Mouse (Mus musculus) lung, adult 18-20 months (tissue): Measurements from ENCODE around the gene Olfr1057.
"Not testable (repeated sequence)": the region's sequence is repeated elsewhere in the genome, so short reads cannot be mapped to it uniquely, and the experiment has no call there.

ENCODE experiments used
- DNase-seq, 2 experiments: peaks; one replicate each; pipeline ENCODE4 v3.0.0; 2022; ENCODE audit warnings: mixed read lengths in 2 of 2

The Olfr1057 gene

DNA sequence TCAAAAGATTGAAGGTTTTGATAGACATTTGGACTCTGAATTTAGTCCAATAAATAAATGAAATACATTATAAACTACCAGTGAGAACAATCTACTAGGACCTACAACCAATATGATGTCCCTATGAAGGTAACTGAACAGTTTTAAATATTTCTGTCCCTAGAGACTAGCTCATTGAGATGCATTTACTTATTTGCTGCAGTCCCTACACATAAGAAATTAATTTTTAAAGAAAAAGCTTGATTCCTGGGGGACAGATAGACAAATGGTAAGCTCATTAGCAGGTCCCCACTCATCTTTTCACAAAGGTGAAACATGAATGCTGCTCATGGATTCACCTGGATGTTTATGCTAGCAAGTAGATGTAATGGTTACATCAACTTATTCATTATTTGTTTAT lies at the start of gene Olfr1057:
Olfr1057 (minus strand) TSS at position 101 of the 400 bp plus-strand sequence.
- DNase-seq: no peak

DNA sequence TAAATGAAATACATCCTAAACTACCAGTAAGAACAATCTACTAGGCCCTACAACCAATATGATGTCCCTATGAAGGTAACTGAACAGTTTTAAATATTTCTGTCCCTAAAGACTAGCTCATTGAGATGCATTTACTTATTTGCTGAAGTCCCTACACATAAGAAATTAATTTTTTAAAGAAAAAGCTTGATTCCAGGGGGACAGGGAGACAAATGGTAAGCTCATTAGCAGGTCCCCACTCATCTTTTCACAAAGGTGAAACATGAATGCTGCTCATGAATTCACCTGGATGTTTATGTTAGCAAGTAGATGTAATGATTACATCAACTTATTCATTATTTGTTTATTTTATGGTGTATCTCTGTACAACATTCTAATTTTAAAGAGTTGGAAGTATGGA lies 48.5 kb upstream of the Olfr1057 start, which contains the start of gene Olfr1062:
Olfr1062 (minus strand) TSS at position 101 of the 400 bp plus-strand sequence.
- not testable (repeated sequence) for DNase-seq

DNA sequence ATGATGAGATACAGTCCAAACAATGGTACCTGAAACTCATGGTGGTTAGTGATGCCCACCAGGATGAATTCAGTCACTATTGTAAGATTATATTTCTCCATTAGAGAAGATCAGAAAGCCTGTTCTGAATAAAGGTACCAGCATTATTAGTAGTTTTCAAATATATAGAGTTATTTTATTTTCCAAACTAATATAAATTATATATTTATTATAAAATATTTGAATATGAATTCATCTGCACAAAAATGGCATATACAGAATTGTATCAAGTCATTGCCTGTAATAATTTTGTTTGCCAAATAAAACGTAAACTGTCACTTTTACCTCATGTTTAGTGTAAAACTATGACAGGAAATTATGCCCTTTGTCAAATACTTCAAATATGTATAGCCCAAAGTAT lies 35.8 kb upstream of the Olfr1057 start, which contains the start of gene Olfr1061:
Olfr1061 (minus strand) TSS at position 101 of the 400 bp plus-strand sequence.
- no peak for DNase-seq

DNA sequence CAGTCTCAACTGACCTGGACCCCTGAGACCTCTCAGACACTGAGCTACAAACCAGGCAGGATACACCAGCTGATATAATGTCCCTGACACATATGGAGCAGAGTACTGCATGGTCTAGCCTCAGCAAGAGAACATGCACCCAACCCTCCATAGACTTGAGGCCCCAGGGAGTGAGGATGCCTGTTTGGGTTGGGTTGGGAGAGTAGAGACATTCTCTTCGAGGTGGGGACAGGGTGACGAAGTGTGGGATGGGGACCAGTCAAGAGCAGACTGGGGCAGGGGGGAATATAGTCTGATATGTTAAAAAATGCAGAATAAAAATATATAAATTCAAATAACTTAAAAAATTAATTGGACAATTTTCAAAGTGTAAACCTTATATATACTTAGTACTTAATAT lies 16.9 kb upstream of the Olfr1057 start:
- DNase-seq: no peak

DNA sequence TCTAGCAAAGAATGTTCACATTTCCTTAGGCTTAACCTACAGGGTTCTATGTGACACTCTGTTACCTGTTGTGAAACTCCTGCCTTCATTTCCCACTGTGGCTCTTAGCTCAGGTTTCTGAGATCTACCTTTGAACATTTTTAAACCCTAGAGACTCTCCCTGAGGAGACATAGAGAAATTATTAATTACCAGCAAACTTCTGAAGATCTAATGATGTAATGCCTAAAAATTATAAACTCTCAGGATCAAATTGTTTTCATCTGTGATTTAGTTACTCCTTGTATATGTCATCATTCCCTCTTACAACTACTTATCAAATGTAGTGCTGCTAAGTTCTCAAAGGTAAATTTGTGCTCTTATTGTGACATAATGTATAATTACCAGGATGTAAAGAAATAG lies 10.3 kb upstream of the Olfr1057 start, which contains the start of gene Olfr1058:
Olfr1058 (minus strand) TSS at position 101 of the 400 bp plus-strand sequence.
- DNase-seq: not testable (repeated sequence)

DNA sequence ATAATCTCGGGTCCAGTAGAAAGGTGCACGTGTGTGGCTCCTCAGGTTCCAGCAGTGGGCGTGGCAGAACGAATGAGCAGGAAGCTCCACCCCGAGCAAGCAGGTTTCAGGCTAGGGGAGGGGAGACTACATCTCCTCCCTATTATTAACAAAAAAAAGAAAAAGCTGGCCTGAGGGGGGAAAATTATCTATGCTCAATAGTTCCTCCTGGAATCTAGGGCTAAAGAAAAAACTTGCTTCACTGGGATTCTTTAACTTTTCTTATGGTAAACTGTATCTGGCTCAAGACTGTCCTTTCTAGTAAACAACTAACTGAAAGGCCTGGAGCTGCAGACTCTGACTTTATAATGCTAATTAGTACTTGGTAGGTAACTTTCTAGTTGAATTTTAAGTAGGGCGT lies 11.9 kb downstream of the Olfr1057 start:
- not testable (repeated sequence) for DNase-seq

DNA sequence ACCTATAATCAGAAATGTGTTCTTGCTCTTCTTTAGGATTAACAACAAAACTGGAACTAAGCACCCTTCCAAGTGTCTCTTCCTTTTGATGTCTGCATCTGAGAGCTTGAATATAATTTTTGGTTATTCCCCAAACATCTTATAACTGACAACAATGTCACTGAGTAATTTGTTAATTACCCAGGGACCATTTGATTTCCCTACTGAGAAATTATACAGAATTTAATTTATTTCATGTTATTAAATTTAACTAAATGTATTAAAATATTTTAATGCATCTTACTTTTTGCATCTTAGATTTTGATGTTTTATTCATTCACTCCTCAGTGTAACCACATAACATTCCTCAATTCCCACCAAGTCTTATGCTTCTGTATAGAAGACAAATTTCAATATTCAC lies 15.8 kb downstream of the Olfr1057 start, which contains the start of gene Olfr1056:
Olfr1056 (minus strand) TSS at position 101 of the 400 bp plus-strand sequence.
- no peak for DNase-seq

DNA sequence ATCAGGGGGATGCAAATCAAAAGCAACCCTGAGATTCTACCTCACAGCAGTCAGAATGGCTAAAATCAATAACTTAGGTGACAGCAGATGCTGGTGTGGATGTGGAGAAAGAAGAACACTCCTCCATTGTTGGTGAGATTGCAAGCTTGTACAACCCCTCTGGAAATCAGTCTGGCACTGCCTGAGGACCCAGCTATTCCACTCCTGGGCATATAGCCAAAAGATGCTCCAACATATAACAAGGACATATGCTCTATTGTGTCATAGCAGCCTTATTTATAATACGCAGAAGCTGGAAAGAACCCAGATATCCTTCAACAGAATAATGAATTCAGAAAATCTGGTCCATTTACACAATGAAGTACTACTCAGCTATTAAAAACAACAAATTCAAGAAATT lies 26.4 kb downstream of the Olfr1057 start:
- not testable (repeated sequence) for DNase-seq

DNA sequence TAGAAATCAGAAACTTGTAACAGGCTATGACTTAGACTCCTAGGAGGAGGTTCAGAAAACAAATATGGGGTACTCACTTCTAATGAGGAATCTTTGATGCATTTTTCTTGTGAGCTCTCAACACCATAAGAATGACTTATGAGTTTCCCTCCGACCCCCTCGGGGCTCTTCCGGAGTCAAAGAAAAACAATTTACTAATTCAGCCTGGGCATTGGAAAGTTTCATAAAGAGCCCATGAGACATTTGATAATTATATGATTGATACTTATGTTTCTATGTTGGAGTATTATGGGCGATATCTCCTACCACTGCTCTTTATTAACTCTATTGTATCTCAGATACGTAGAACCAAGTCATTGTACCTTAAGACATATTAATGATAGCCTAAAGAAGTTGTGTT lies 28.0 kb downstream of the Olfr1057 start, which contains the start of gene Olfr1055:
Olfr1055 (minus strand) TSS at position 101 of the 400 bp plus-strand sequence.
- DNase-seq: no peak

DNA sequence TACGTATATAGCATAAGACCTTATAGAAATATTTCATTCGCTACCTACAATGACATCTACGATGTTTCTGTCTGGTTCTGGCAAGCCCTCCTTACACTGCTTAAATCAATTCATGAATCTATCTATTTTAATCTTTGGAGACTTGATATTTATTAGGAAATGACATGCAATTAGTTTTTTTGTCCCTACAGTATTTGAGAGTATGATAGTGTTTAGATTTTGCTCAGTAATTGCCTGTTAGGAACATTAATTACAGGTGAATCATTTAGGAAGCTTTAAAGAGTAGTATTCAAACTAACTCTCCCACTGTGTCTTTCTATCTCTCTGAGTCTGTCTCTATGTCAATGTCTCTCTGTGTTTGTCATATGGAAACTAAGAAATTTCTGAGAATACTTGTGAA lies 42.9 kb downstream of the Olfr1057 start, which contains the start of gene Olfr1054:
Olfr1054 (minus strand) TSS at position 101 of the 400 bp plus-strand sequence.
- DNase-seq: no peak
